Mouse (Mus musculus) CD4-positive helper T cell, adult 2 months (primary cell): ENCODE data around the gene Dpagt1.

ENCODE experiments used
- DNase-seq: peaks from one replicate; pipeline ENCODE4 v3.0.0-alpha.2; 2012; ENCODE audit warnings: low read depth, missing footprints, low spot score

The Dpagt1 gene

GRCm38 (mm10) chr9:44378153-44378730, 52.4 kb downstream of the Dpagt1 start:
- DNase-seq: peak; percentile 45

DNA sequence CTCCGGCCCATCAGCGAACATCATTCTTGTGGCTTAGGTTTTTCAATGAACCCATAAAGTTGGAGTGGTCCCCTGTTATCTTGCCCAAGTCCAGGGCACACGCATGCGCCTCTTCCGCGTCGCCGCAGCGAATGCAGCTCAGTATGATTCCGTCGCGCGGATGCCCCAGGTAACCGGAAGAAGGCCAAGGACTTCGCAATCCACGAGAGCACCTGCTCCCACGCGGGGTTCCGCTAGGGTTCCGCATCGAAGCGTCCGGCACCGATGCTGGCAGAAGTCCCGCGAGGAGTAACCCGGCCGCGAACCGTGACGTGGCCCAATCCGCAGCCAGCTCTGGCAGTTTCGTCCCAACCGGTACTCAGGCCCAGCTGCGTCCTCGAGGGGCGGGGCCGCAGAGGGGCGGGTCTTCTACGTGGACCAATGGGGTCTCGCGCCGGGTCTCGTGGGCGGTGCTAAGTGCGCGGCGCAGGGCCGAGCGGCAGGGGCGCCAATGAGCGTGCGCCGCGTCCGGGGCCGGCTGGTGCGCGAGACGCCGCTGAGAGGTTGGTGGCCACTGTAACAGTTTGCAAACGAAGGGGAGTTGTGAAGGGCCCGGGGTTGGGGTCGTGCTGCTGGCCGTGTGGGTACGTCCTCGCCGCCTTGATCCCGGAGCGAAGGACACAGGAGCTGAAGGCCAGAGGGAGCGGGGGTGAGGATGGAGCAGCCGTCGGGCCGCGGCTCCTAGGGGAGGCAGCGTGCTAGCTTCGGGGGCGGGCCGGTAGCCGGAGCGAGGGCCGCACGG, 53.4 kb downstream of the Dpagt1 start, which contains the start of gene Hyou1:
Gene Hyou1, plus strand, starts transcription at position 437 of the 781 bp plus-strand sequence.
- DNase-seq: peak; percentile 99

GRCm38 (mm10) chr9:44379862-44380261, 54.0 kb downstream of the Dpagt1 start:
- DNase-seq: no peak
